Mouse (Mus musculus) cortical plate, adult 2 months (tissue): ENCODE measurements around the gene Eps15l1.

Experiments
- CTCF ChIP-seq: fragments of 200-500 bp; IDR thresholded peaks from 2 replicates; pipeline ENCODE4 v1.5.1; 2011; ENCODE audit warnings: mild to moderate bottlenecking, control low read depth, low read length; ENCODE audit not compliant: insufficient read depth; ENCODE audit errors: extremely low read depth
- POLR2A ChIP-seq: fragments of 200-500 bp; IDR thresholded peaks from 2 replicates; pipeline ENCODE4 v1.6.1; 2011; ENCODE audit warnings: mild to moderate bottlenecking, low read length, control low read depth; ENCODE audit not compliant: insufficient read depth; ENCODE audit errors: extremely low read depth

DNA sequence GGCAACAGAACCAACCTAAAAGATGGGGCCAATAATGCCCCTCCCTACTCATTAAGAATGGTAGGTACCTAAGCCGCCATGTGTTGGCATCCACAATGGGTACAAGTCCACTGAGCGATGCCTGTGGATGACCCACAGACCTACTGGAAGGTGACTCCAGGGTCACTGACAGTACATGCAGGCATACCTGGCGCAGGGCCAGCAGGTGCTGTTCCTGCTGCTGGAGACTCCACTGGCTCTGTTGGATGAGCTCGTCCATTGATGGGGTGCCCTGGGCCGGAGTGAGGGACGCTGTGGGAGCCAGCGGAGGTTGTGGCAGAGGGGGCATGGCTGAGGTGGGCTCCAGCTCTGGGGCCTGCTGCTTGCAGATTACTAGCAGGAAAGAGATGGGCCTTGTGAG is 49.4 kb upstream of the Eps15l1 start:
- no peak for TF ChIP-seq CTCF
- no peak for TF ChIP-seq POLR2A
